Mouse (Mus musculus) MEL (cell line): ENCODE data around the gene Tanc1.

ENCODE experiments used
- CTCF ChIP-seq, 3 experiments: IDR thresholded peaks in 2 of 3; conservative IDR thresholded peaks in 1 of 3; 2 replicates each; pipeline ENCODE4 v1.5.1; 2011 to 2012; ENCODE audit warnings: low read length in 3 of 3, low read depth in 2 of 3, mild to moderate bottlenecking in 2 of 3, improper control_type of control experiment in 1 of 3, inconsistent platforms in 1 of 3, mixed read lengths in 1 of 3, moderate library complexity in 1 of 3; ENCODE audit not compliant: control insufficient read depth in 1 of 3, insufficient read depth in 1 of 3, poor library complexity in 1 of 3, severe bottlenecking in 1 of 3
- EP300 ChIP-seq, 2 experiments: IDR thresholded peaks; 2 replicates each; pipeline ENCODE4 v1.6.1; 2011; ENCODE audit warnings: improper control_type of control experiment in 2 of 2, low read length in 2 of 2, low read depth in 1 of 2, mild to moderate bottlenecking in 1 of 2
- ETS1 ChIP-seq: IDR thresholded peaks from 2 replicates; pipeline ENCODE4 v1.6.1; 2012; ENCODE audit warnings: low read depth, mild to moderate bottlenecking, inconsistent platforms, low read length, improper control_type of control experiment, moderate library complexity
- GABPA ChIP-seq: IDR thresholded peaks from 2 replicates; pipeline ENCODE4 v1.6.1; 2012; ENCODE audit warnings: low read depth, mild to moderate bottlenecking, inconsistent platforms, low read length, improper control_type of control experiment, moderate library complexity
- GATA1 ChIP-seq: IDR thresholded peaks from 2 replicates; pipeline ENCODE4 v1.6.1; 2011; ENCODE audit warnings: low read depth, low read length, improper control_type of control experiment
- KAT2A ChIP-seq: conservative IDR thresholded peaks from 2 replicates; pipeline ENCODE4 v1.6.1; 2012; ENCODE audit warnings: low read depth, low read length, improper control_type of control experiment, inconsistent platforms
- POLR2A ChIP-seq, 2 experiments: IDR thresholded peaks; 2 replicates each; pipeline ENCODE4 v1.6.1; 2011 to 2012; ENCODE audit warnings: low read length in 2 of 2, mild to moderate bottlenecking in 2 of 2, control low read depth in 1 of 2, improper control_type of control experiment in 1 of 2, low read depth in 1 of 2, moderate library complexity in 1 of 2; ENCODE audit not compliant: control insufficient read depth in 1 of 2, insufficient read depth in 1 of 2, poor library complexity in 1 of 2
- POLR2AphosphoS5 ChIP-seq: IDR thresholded peaks from 2 replicates; pipeline ENCODE4 v1.6.1; 2012; ENCODE audit warnings: low read depth, borderline replicate concordance, mild to moderate bottlenecking, inconsistent platforms, low read length, moderate library complexity, mixed read lengths
- SIN3A ChIP-seq: IDR thresholded peaks from 2 replicates; pipeline ENCODE4 v1.6.1; 2012; ENCODE audit warnings: low read length, improper control_type of control experiment, inconsistent platforms

DNA sequence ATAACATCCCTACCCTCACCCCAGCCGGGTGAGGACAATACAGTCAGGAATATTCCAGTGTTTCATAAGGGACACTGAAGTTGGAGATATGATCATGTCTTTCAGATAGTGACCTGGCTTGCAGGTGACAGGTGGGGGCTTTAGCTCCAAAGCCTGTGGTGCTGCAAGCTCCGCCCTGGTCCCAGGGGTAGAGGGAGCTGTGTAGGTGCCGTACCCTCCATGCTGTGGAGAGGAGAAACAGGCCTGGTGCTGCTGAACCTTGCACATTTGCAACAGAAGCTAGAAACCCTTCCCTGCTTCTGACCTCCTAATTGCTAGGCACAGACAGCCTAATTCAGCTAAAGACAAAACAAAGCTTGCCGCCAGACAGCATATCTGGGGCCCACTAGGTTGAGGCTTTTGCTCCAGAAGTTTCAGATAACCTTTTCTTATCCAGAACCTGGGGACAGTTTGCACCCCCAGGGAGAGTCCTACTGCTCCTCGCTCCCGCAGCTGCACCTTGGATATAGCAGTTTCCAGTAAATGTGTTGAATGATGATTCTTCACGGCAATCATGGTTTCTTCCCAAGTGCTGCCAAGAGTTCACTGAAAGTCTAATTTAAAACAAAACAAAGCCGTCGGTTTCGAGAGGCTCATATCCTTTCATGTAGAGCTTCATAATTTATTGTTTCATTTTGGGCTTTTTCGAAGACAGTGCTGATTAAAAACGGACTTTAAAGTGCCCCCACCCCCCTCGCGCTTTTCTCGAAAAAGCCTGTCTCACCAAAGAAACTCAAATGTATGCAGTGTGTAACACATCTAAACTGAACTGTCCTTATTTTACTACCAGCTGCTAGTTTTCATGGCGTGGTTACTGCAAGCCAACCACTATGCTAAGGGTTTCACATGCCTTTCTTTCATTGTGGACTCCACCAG is 49.3 kb downstream of the Tanc1 start:
- TF ChIP-seq GATA1: no peak
- no peak for TF ChIP-seq POLR2AphosphoS5
- no peak for TF ChIP-seq GABPA
- no peak for TF ChIP-seq POLR2A (IDR thresholded peaks at IDR 0.05; ENCODE audit: control insufficient read depth in 1 of 2, insufficient read depth in 1 of 2, low read depth in 1 of 2, low read length in 2 of 2, poor library complexity in 1 of 2)
- no peak for TF ChIP-seq ETS1
- no peak for TF ChIP-seq CTCF (IDR thresholded peaks at IDR 0.05 in 2 of 3, conservative IDR thresholded peaks at IDR 0.05 in 1 of 3; ENCODE audit: control insufficient read depth in 1 of 3, insufficient read depth in 1 of 3, low read depth in 2 of 3, low read length in 3 of 3, poor library complexity in 1 of 3, severe bottlenecking in 1 of 3)
- TF ChIP-seq SIN3A: no peak
- no peak for TF ChIP-seq EP300 (IDR thresholded peaks at IDR 0.05; ENCODE audit: low read depth in 1 of 2, low read length in 2 of 2)
- TF ChIP-seq KAT2A: no peak
